Mouse (Mus musculus): Measurements from ENCODE around the gene Gm3486. TPM values are rescaled to one million over a fixed set of nuclear protein-coding genes. Genes with fewer than 3 reads are reported as not detected.
"Not testable (repeated sequence)": the region's sequence is repeated elsewhere in the genome, so short reads cannot be mapped to it uniquely, and the experiment has no call there.

Gm3486 gene
- total RNA-seq (2021), result not detected
- long read RNA-seq, experiment 1, result 0 reads
- long read RNA-seq, experiment 2, result 0 reads

GRCm38 (mm10) chr14:41489385-41489784 is at the start of gene Gm3486:
TSS of gene Gm3486 (minus strand) at chr14:41489485.
- DNase-seq; intact Hi-C loops (cut with DNase I): not testable (repeated sequence)

GRCm38 (mm10) chr14:41524695-41525094 is 35.4 kb upstream of the Gm3486 start:
- DNase-seq, result not testable (repeated sequence)

GRCm38 (mm10) chr14:41520683-41521082 is 31.4 kb upstream of the Gm3486 start:
- intact Hi-C loops (cut with DNase I); DNase-seq: not testable (repeated sequence)

More at GRCm38 (mm10) chr14:41524695-41525094, 35.4 kb upstream of the Gm3486 start:
- intact Hi-C loops (cut with DNase I), result not testable (repeated sequence)

GRCm38 (mm10) chr14:41453418-41453817 is 35.9 kb downstream of the Gm3486 start, which contains the start of gene Gm7954:
TSS of gene Gm7954 (minus strand) at chr14:41453518.
- DNase-seq; intact Hi-C loops (cut with DNase I): not testable (repeated sequence)

Other genes starting within 250 kb of the Gm3486 start
- not detected for gene Gm2832, start 210.7 kb downstream of the Gm3486 start, total RNA-seq (2021)
- not detected for gene Gm5798, start 140.9 kb downstream of the Gm3486 start, total RNA-seq (2021)
- gene Gm7945, start 103.1 kb downstream of the Gm3486 start, total RNA-seq (2021), result not detected
- not detected for gene Gm6482, start 81.2 kb downstream of the Gm3486 start, total RNA-seq (2021)
- gene Gm7954, start 36.0 kb downstream of the Gm3486 start, total RNA-seq (2021), result not detected
- not detected for gene Gm7970, start 66.1 kb upstream of the Gm3486 start, total RNA-seq (2021)
- gene 1700049E17Rik2, start 83.7 kb upstream of the Gm3486 start, total RNA-seq (2021), result not detected
- not detected for gene Gm3072, start 135.1 kb upstream of the Gm3486 start, total RNA-seq (2021)
- gene Gm3676, start 157.0 kb upstream of the Gm3486 start, total RNA-seq (2021), result not detected
- gene Gm8068, start 212.4 kb upstream of the Gm3486 start, total RNA-seq (2021), result not detected

All from heart, postnatal 14 days (tissue).